Mouse (Mus musculus): ENCODE results near the gene Stx6.

- TF ChIP-seq CTCF (IDR thresholded peaks at IDR 0.05; ENCODE audit: extremely low read depth, insufficient read length, insufficient replicate concordance, low read depth, low read length) (no peak), POLR2A (IDR thresholded peaks at IDR 0.05; ENCODE audit: low read depth, low read length) (no peak)
Measured at GRCm38 (mm10) chr1:155222101-155222669, 63.7 kb downstream of the Stx6 start.
